Mouse (Mus musculus) liver, adult (tissue): ENCODE measurements around the gene Camk2d.

Source experiments
- GATA4 ChIP-seq: IDR thresholded peaks from 2 replicates; pipeline ENCODE4 v1.6.1; 2014; ENCODE audit warnings: mild to moderate bottlenecking, low read length; ENCODE audit not compliant: insufficient replicate concordance

Camk2d gene

GRCm38 (mm10) chr3:126732323-126732722 lies 136.2 kb downstream of the Camk2d start:
- no peak for TF ChIP-seq GATA4

GRCm38 (mm10) chr3:126734533-126734932 lies 138.4 kb downstream of the Camk2d start:
- no peak for TF ChIP-seq GATA4

DNA sequence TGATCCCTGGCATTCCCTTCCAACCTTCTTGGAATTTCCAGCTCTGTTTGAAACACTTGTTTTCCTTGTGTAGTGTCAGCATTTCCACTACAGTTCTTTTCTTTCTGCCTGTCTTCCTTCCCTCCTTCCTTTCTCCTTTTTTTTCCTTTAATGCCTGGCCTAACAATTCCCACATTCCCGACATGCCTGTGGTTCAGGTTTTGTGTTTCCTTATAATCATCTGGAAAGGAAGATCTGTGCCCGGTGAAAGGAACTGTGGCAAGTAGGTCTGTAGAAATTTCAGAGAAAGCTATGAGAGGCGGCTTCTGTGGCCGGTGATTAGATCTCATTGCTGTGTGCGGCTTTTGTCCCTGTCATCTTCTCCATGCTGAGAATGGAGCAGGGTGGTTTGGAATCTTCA lies 139.1 kb downstream of the Camk2d start:
- no peak for TF ChIP-seq GATA4

DNA sequence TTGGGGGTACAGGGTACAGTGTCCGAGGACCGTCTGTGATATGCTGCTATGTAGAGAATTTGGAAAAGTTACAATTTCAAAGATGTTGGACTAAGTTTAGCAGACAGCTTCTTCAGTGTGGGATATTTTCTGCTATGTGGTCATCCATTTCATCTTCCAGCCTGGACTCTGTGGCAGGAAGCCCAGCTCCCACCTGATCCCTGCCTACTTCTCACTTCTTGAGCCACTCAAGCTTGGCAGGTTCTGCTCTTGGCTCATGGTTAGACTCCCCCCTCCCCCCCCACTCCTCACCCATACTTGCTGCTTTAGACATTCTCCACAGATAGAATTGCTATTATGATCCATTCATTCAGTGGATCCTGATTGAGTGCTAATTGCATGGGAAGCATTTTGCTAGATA lies 141.0 kb downstream of the Camk2d start:
- TF ChIP-seq GATA4 = no peak

DNA sequence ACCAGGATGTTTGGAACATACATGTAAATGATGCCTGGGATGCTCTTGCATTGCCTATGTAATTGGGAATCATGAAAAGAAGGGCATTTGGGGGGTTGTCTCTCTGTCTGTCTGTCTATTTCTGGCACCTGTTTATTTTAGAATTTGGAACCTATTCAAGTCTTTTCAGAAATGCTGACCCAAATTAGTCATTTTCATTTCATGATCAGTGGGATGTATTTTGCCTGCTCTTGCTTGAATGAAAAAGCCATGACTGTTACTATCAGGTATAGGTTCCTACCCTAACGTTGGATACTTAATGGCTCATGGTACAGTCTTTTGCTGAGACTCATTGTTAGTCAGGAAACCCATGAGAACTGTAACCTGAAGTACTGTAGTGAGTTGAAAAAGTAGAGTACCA lies 144.0 kb downstream of the Camk2d start:
- TF ChIP-seq GATA4 = no peak

DNA sequence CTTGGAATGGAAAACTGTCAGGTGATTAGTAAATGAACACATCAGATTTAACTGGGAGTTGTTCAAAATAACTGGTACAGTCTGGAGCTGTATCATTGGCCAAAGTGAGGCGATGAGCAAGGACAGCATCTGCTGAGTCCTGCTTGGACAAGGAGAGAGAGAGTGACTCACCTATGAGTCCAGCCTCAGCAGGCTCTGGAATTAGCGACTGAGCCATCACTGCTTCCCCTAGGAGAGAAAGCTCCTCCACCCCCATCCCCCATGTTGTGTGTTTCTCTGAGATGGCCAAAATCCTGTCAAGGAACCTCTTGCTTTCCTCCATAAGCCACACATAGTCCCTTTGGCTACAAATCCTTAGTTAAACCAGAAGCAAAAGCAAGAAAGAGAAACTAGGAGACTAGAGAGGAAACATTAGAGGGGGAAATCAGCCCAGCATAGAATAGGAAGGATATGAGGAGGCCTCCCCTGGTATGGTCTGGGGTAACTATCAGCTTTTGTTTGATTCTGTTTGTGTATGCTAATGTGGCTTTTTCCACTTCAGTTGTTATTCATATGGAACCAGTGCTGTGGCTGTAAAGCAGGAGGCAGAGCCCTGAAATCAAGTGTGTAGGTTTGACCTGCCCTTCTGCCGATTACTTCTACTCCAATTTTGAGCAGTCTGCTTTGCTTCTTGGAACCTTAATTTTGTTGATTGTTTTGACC lies 148.5 kb downstream of the Camk2d start:
- no peak for TF ChIP-seq GATA4

GRCm38 (mm10) chr3:126746148-126746803 lies 150.2 kb downstream of the Camk2d start:
- TF ChIP-seq GATA4 = no peak

GRCm38 (mm10) chr3:126747628-126748027 lies 151.5 kb downstream of the Camk2d start:
- no peak for TF ChIP-seq GATA4

DNA sequence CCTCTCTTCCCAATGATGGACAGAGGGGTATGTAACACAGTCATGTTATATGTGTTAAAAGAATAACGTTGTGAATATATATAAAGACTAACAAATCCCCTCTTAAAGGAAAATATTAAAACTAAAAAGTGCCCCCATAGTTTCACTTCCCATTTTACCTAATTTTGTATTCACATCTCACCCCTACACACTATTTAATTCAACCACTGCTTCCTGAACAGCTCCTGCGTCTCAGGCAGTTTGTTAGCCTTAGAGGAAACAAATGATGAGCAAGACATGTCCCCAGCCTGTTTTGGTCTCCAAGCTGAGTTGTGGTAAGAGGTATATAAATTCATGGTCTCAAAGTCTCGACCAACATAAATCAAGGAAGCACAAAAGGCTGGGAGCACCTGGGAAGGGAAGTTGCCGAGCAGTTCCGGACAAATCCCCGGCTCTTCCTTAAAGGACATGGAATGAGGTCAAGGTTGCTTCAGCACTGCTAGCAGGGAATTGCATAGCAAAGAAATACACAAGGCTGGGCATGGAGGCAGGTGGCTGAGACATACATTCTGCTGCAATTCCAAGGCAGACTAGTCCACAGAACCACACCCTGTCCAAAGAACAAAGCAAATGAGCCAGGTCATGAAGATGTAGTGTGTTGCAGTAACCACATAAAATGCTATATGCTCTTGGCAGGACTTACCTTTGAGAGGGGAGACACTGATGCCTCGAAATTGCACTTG lies 155.4 kb downstream of the Camk2d start:
- no peak for TF ChIP-seq GATA4

DNA sequence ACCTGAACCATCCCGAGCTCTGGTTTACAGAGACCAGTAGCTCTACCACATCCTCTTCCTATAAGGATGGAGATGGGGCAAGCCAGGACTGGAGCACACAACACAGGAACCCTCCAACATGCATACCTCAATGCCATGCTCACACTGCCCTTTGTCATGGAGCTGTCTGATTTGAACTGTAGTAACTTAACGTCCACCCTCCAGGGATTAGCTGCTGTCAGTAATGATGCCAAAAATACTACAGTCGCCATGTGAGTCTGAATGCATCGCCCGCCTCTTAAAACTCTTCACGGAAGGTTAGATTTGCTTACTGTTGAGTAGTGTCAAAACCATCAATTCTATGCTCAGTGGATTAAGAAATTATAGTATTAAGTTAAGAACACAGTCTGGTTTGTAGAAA lies 156.9 kb downstream of the Camk2d start:
- no peak for TF ChIP-seq GATA4

DNA sequence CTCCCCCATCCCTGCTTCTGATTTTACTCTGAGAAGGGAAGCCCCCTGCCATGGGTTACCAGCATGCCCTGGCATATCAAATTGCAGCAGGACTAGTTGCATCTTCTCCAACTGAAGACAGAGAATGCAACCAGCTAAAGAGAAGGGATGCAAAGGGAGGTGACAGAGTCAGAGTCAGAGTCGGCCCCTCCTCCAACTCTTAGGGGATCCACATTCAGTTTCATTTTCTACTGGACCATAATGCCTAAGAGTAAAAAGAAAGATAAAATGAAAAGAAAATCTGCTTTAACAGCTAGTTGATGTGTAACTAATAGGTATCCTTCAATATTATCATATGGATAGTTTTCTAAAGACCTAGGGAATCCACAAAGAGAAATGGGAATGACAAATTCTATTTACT lies 162.3 kb downstream of the Camk2d start:
- TF ChIP-seq GATA4 = no peak

DNA sequence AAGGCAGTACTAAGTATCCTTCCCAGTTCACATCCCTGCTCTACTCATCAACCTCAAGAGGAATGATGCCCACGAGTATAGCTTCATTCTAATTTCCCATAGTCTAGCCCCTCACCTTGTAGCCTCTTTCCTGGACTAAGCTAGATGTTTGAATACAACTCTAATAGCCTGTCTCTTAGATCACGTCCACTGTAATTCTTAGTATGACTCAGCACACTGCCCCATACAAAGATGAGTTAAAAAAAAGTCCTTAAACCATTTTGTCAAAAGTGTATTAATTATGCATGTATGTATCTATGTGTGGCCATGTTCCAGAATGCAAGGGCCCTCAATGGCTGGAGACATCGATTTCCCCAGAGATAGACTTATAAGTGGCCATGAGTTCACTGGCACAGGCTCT lies 164.5 kb downstream of the Camk2d start:
- TF ChIP-seq GATA4 = no peak

DNA sequence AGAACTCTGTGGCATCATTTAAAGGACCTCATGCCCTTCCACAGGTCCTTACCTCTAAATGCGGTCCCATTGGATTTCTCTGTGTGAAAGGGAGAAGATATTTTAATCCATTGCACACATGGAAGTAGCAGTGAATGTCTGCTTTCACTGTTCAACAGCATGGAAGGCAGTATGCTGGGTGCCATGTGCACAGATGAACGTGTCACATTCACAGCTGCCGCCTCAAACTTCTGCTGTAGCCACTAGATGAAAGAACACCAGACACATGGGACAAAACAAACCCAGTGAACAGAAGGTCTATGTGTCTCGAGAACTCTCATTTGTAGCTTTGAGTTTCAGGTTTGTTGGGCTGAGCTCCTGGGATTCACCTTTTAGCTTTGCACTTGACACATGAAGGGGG lies 168.6 kb downstream of the Camk2d start:
- TF ChIP-seq GATA4 = no peak

- TF ChIP-seq GATA4 = no peak
Observed at GRCm38 (mm10) chr3:126770056-126770455, 174.0 kb downstream of the Camk2d start.

DNA sequence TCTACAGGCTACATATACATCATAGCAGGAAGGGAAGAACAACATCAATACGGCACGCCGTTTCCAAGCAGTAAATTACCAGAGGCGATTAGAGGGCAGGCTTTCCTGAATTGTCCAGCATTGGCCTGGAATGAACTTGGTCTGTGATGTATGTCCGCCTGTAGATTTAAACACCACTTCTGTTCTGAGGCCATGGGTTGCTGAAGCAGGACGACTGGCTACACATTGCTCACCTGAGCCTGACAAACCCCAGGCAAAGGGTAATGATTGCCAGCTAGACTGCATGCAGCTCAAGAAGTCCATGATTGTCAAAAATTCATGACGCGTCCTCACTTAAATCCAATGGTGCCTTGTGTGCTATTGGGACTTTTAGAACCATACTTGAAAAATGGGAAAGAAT lies 174.9 kb downstream of the Camk2d start:
- TF ChIP-seq GATA4 = no peak

DNA sequence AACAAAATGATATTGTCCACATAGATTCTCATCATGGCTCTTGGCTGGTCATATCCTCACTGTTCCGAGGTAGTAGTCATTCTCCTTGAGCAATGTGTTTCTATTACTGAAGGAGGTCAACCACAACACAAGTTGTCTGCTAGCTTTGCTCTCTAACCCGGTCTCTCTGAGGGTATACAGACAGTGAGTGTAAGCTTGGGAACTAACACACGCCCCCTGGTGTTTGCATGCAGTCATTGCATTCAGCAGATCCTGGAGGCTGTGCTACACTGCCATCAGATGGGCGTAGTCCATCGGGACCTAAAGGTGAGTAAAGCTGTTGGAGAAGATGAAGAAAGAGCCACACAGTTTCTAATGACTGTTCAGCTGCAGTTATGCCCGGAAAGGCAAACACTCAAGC lies 175.4 kb downstream of the Camk2d start:
- TF ChIP-seq GATA4 = no peak
